Mouse (Mus musculus) CH12.LX (cell line): ENCODE measurements at regions not wholly inside any gene's neighbourhood (a gene's known extent, or its start where the extent isn't known, plus 50 kb on each side); places are given as distances from the start of the nearest gene placed in this dataset.

Source experiments
- DNase-seq: peaks from one replicate; pipeline ENCODE4 v3.0.0-alpha.2; 2013; ENCODE audit errors: extremely low read depth
- H3K27ac ChIP-seq: 2 replicates; pipeline ENCODE4 v1.5.1; 2012; ENCODE audit warnings: low read depth, mild to moderate bottlenecking, control low read depth, moderate library complexity; ENCODE audit not compliant: insufficient read depth
- H3K27me3 ChIP-seq: replicated peaks from 2 replicates; pipeline ENCODE3; 2012; ENCODE audit warnings: inconsistent platforms
- H3K36me3 ChIP-seq, 2 experiments: replicated peaks in 1 of 2; 2 replicates each; pipeline versions ENCODE3 to v1.6.1; 2012; ENCODE audit warnings: inconsistent platforms in 1 of 2, low read length in 1 of 2, mild to moderate bottlenecking in 1 of 2, mixed read lengths in 1 of 2, moderate library complexity in 1 of 2; ENCODE audit not compliant: control insufficient read depth in 1 of 2, insufficient read depth in 1 of 2
- H3K4me1 ChIP-seq, 2 experiments: 2 replicates each; pipeline ENCODE4 v1.6.1; 2012; ENCODE audit warnings: inconsistent platforms in 1 of 2, moderate library complexity in 1 of 2; ENCODE audit not compliant: insufficient read depth in 2 of 2, control insufficient read depth in 1 of 2
- H3K4me2 ChIP-seq: 2 replicates; pipeline ENCODE4 v1.6.1; 2012; ENCODE audit warnings: low read depth, mild to moderate bottlenecking, control low read depth; ENCODE audit not compliant: poor library complexity, insufficient read depth, severe bottlenecking
- H3K4me3 ChIP-seq, 3 experiments: fragments of 150-350 bp in 1 of 3; sonication (generic) in 1 of 3; replicated peaks in 1 of 3; 2 replicates each; pipeline versions ENCODE3 to v1.5.1; 2011 to 2012; ENCODE audit warnings: low read depth in 2 of 3, low read length in 2 of 3, mild to moderate bottlenecking in 2 of 3, moderate library complexity in 2 of 3, control low read depth in 1 of 3, improper control_type of control experiment in 1 of 3, inconsistent platforms in 1 of 3, mixed read lengths in 1 of 3; ENCODE audit not compliant: poor library complexity in 1 of 3
- H3K79me2 ChIP-seq: replicated peaks from 2 replicates; pipeline ENCODE4 v1.6.1; 2012; ENCODE audit warnings: mild to moderate bottlenecking, moderate library complexity; ENCODE audit not compliant: control insufficient read depth, poor library complexity, insufficient read depth, severe bottlenecking; ENCODE audit errors: extremely low read depth
- H3K9ac ChIP-seq: 2 replicates; pipeline ENCODE4 v1.6.1; 2012; ENCODE audit warnings: low read depth, mild to moderate bottlenecking, control low read depth, moderate library complexity; ENCODE audit not compliant: insufficient read depth
- H3K9me3 ChIP-seq: replicated peaks from 2 replicates; pipeline ENCODE3; 2012; ENCODE audit warnings: low read length, inconsistent platforms, mixed read lengths
- BHLHE40 ChIP-seq: IDR thresholded peaks from 2 replicates; pipeline ENCODE4 v1.6.1; 2011; ENCODE audit warnings: mild to moderate bottlenecking, low read depth, low read length, improper control_type of control experiment
- CHD1 ChIP-seq: IDR thresholded peaks from 2 replicates; pipeline ENCODE4 v1.6.1; 2012; ENCODE audit warnings: low read depth, low read length, improper control_type of control experiment, inconsistent platforms
- CHD2 ChIP-seq: IDR thresholded peaks from 2 replicates; pipeline ENCODE4 v1.6.1; 2011; ENCODE audit warnings: low read length, improper control_type of control experiment
- E2F4 ChIP-seq: IDR thresholded peaks from 2 replicates; pipeline ENCODE4 v1.6.1; 2011; ENCODE audit warnings: low read depth, low read length, improper control_type of control experiment; ENCODE audit not compliant: insufficient replicate concordance
- ELF1 ChIP-seq: IDR thresholded peaks from 2 replicates; pipeline ENCODE4 v1.6.1; 2014; ENCODE audit warnings: low read depth, mild to moderate bottlenecking, inconsistent platforms, low read length, improper control_type of control experiment
- GABPA ChIP-seq: IDR thresholded peaks from 2 replicates; pipeline ENCODE4 v1.6.1; 2012; ENCODE audit warnings: low read depth, low read length, improper control_type of control experiment, inconsistent platforms; ENCODE audit not compliant: insufficient replicate concordance
- JUN ChIP-seq: IDR thresholded peaks from 2 replicates; pipeline ENCODE4 v1.6.1; 2011; ENCODE audit warnings: low read depth, mild to moderate bottlenecking, low read length, improper control_type of control experiment, moderate library complexity; ENCODE audit not compliant: insufficient read depth
- KAT2A ChIP-seq: IDR thresholded peaks from 2 replicates; pipeline ENCODE4 v1.6.1; 2012; ENCODE audit warnings: low read length, improper control_type of control experiment, inconsistent platforms; ENCODE audit not compliant: insufficient replicate concordance
- MXI1 ChIP-seq: IDR thresholded peaks from 2 replicates; pipeline ENCODE4 v1.6.1; 2011; ENCODE audit warnings: mild to moderate bottlenecking, low read depth, low read length, improper control_type of control experiment
- MYC ChIP-seq: IDR thresholded peaks from 2 replicates; pipeline ENCODE4 v1.6.1; 2011; ENCODE audit warnings: low read depth, mild to moderate bottlenecking, improper control_type of control experiment, low read length
- NRF1 ChIP-seq: IDR thresholded peaks from 2 replicates; pipeline ENCODE4 v1.6.1; 2014; ENCODE audit warnings: low read depth, mild to moderate bottlenecking, inconsistent platforms, low read length, improper control_type of control experiment, moderate library complexity
- POLR2A ChIP-seq: IDR thresholded peaks from 2 replicates; pipeline ENCODE4 v1.6.1; 2011; ENCODE audit warnings: low read depth, mild to moderate bottlenecking, improper control_type of control experiment, low read length
- POLR2AphosphoS2 ChIP-seq: IDR thresholded peaks from 2 replicates; pipeline ENCODE4 v1.6.1; 2011; ENCODE audit warnings: low read depth, low read length, improper control_type of control experiment
- RAD21 ChIP-seq: IDR thresholded peaks from 2 replicates; pipeline ENCODE4 v1.6.1; 2011; ENCODE audit warnings: low read depth, mild to moderate bottlenecking, low read length, improper control_type of control experiment, moderate library complexity
- RCOR1 ChIP-seq: conservative IDR thresholded peaks from 2 replicates; pipeline ENCODE4 v1.6.1; 2012; ENCODE audit warnings: low read depth, mild to moderate bottlenecking, inconsistent platforms, low read length, improper control_type of control experiment
- SIN3A ChIP-seq: IDR thresholded peaks from 2 replicates; pipeline ENCODE4 v1.6.1; 2012; ENCODE audit warnings: low read length, improper control_type of control experiment, inconsistent platforms
- SMC3 ChIP-seq: IDR thresholded peaks from 2 replicates; pipeline ENCODE4 v1.6.1; 2011; ENCODE audit warnings: low read depth, low read length, improper control_type of control experiment
- TBP ChIP-seq: conservative IDR thresholded peaks from 2 replicates; pipeline ENCODE4 v1.6.1; 2011; ENCODE audit warnings: low read depth, low read length, improper control_type of control experiment
- USF1 ChIP-seq: IDR thresholded peaks from 2 replicates; pipeline ENCODE4 v1.6.1; 2014; ENCODE audit warnings: low read depth, mild to moderate bottlenecking, inconsistent platforms, low read length, improper control_type of control experiment
- USF2 ChIP-seq: conservative IDR thresholded peaks from 2 replicates; pipeline ENCODE4 v1.6.1; 2011; ENCODE audit warnings: low read depth, low read length, improper control_type of control experiment
- ZC3H11A ChIP-seq: IDR thresholded peaks from 2 replicates; pipeline ENCODE4 v1.6.1; 2012; ENCODE audit warnings: low read depth, mild to moderate bottlenecking, inconsistent platforms, low read length, improper control_type of control experiment
- ZKSCAN1 ChIP-seq: IDR thresholded peaks from 2 replicates; pipeline ENCODE4 v1.6.1; 2012; ENCODE audit warnings: low read depth, inconsistent platforms, low read length, improper control_type of control experiment, borderline replicate concordance
- dilution Hi-C: fragments of 300-500 bp; cut with MboI; formaldehyde crosslinking; loops from 2 replicates; pipeline ENCODE4 v1.14.3; 2020; ENCODE audit warnings: low sequenced_read_pairs; ENCODE audit not compliant: extremely low pct_unique_long_range_greater_than_20kb, extremely low pct_ligation_motif_present
- in situ Hi-C: fragments of 300-500 bp; cut with MboI; formaldehyde crosslinking; loops from 3 replicates; pipeline ENCODE4 v1.14.3; 2019; ENCODE audit warnings: low sequenced_read_pairs, low pct_ligation_motif_present, low pct_unique_long_range_greater_than_20kb, mixed read lengths

DNA sequence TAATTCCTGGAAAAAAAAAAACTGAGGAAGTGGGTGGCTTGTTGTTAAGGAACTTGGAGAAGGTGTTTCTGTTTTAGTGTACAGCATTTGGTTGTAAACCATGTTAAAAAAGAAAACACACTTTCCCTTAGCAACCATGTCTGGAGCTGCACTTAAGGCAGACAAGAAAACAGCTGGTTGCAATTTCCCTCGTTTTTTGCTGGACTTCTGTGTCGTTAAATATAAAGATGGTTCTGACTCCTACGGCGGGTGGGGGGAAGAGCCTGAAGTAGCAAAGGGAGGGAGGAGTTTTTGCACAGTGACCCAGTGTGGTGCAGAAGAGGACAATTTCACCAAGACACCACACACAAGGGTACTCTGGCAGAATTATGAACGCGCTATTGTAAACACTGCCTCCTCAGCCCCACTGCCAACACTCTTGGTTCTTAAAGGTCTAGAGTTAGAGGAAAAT is 89.8 kb upstream of the Tnfaip3 start:
- Histone ChIP-seq H3K9me3 (peaks cover 4% of the 10 kb centered on the region), H3K4me2 (no peak overlapping the region), H3K9ac (no peak overlapping the region), H3K79me2 (no peaks in the 10 kb centered on the region), H3K4me3 (no peak overlapping the region), H3K27me3 (no peaks in the 10 kb centered on the region), H3K27ac (no peak overlapping the region), H3K36me3 (no peaks in the 10 kb centered on the region), H3K4me1 (peaks cover 4 to 27% of the 10 kb centered on the region in 2 experiments; a peak in 3 of 4 replicates)
- dilution Hi-C loops, result no loop called here
- DNase-seq, result no peak
- in situ Hi-C loops, result no loop called here
- TF ChIP-seq TBP (no peak), POLR2A (no peak), USF2 (no peak), BHLHE40 (no peak), GABPA (no peak), NRF1 (no peak), SIN3A (no peak), CHD1 (no peak), MXI1 (no peak), E2F4 (no peak), KAT2A (no peak), CHD2 (no peak), ELF1 (no peak), JUN (no peak), SMC3 (no peak)

DNA sequence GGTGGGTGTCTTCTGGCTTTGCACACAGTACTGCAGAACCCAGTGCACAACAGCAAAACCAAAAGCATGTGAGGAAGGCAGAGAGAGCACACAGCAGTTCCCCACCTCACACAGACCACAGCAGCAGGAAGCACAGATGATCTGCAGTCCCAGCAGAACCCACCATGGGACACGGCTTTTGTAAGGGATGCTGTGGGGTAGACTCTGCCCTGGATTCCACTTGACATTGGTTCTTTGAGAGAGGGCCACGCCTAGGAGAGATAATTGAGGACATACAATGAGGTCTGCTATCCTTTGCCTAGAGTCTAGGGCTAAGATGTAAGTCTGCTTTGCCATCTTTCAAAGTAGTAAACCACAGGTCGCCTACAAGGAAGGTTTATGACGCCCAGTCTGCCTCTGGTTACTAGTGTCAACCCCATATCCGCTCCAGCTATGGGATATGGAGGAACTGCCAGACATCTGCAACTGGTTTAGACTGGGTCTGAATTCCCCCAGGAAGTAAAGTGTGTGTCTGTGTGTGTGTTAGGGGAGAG is 89.3 kb upstream of the Tnfaip3 start:
- Histone ChIP-seq H3K27me3 (no peaks in the 10 kb centered on the region), H3K36me3 (no peaks in the 10 kb centered on the region), H3K27ac (no peak overlapping the region), H3K9ac (no peak overlapping the region), H3K4me3 (no peak overlapping the region), H3K79me2 (no peaks in the 10 kb centered on the region), H3K4me1 (peaks cover 8 to 32% of the 10 kb centered on the region in 2 experiments), H3K4me2 (no peak overlapping the region), H3K9me3 (peaks cover 4% of the 10 kb centered on the region)
- dilution Hi-C loops, result no loop called here
- DNase-seq, result no peak
- in situ Hi-C loops, result no loop called here
- TF ChIP-seq KAT2A, result no peak
- TF ChIP-seq RAD21, result no peak
- no peak for TF ChIP-seq POLR2AphosphoS2
- no peak for TF ChIP-seq ZKSCAN1
- TF ChIP-seq USF1, result no peak
- TF ChIP-seq MYC, result no peak
- no peak for TF ChIP-seq SIN3A
- TF ChIP-seq BHLHE40, result no peak
- no peak for TF ChIP-seq CHD2
- TF ChIP-seq TBP, result no peak
- TF ChIP-seq POLR2A, result no peak
- TF ChIP-seq ZC3H11A, result no peak
- TF ChIP-seq RCOR1, result no peak
